Mouse (Mus musculus) lung, embryonic 14.5 days (tissue): ENCODE measurements around the gene Nr3c2. TPM values are rescaled to one million over a fixed set of nuclear protein-coding genes. Genes with fewer than 3 reads are reported as not detected.

Experiments used
- ATAC-seq: fragments of 200-750 bp; cut with Nextera tagmentation; 2 replicates; pipeline ENCODE4 v1.8.0; 2017; ENCODE audit warnings: mild to moderate bottlenecking, moderate TSS enrichment, moderate library complexity; ENCODE audit not compliant: insufficient read depth
- DNase-seq: peaks from one replicate; pipeline ENCODE4 v3.0.0-alpha.2; 2015
- H3K27ac ChIP-seq: fragments of 300-500 bp; sonication (generic); 2 replicates; pipeline ENCODE4 v1.5.1; 2014; ENCODE audit warnings: low read depth, mild to moderate bottlenecking, moderate library complexity
- H3K27me3 ChIP-seq: fragments of 300-500 bp; sonication (generic); 2 replicates; pipeline ENCODE4 v1.6.1; 2014; ENCODE audit warnings: low read length, control low read depth; ENCODE audit not compliant: insufficient read depth
- H3K36me3 ChIP-seq: fragments of 300-500 bp; sonication (generic); 2 replicates; pipeline ENCODE4 v1.6.1; 2014; ENCODE audit warnings: control low read depth; ENCODE audit not compliant: insufficient read depth
- H3K4me1 ChIP-seq: fragments of 300-500 bp; sonication (generic); 2 replicates; pipeline ENCODE4 v1.6.1; 2014; ENCODE audit warnings: antibody characterized with exemption, control low read depth; ENCODE audit not compliant: insufficient read depth
- H3K4me2 ChIP-seq: fragments of 300-500 bp; sonication (generic); 2 replicates; pipeline ENCODE4 v1.6.1; 2014; ENCODE audit warnings: mild to moderate bottlenecking
- H3K4me3 ChIP-seq: fragments of 300-500 bp; sonication (generic); 2 replicates; pipeline ENCODE4 v1.5.1; 2014; ENCODE audit warnings: low read depth, low read length
- H3K9ac ChIP-seq: fragments of 300-500 bp; sonication (generic); 2 replicates; pipeline ENCODE4 v1.6.1; 2014
- H3K9me3 ChIP-seq: fragments of 300-500 bp; sonication (generic); 2 replicates; pipeline ENCODE4 v1.6.1; 2016; ENCODE audit warnings: low read depth, low read length, control low read depth
- CTCF ChIP-seq: IDR thresholded peaks from 2 replicates; pipeline ENCODE4 v1.5.1; 2016; ENCODE audit warnings: antibody characterized with exemption, low read depth
- WGBS: fragments of 180-500 bp; shearing (Covaris S2); extraction: QIAGEN DNeasy Blood & Tissue Kit; methylation state at CpG from one replicate; pipeline ENCODE4 v1.1.7; 2014; 5-methylcytosine and 5-hydroxymethylcytosine counted together
- polyA plus RNA-seq: library from polyadenylated mRNA; unstranded; fragments of >200 nt; fragmentation: Nextera tagmentation; extraction: Ambion mirVana; gene quantifications from 2 replicates; pipeline ENCODE4 v1.2.1, GENCODE M21; 2014

The Nr3c2 gene
- polyA plus RNA-seq, 1 experiment from 2014 or later: 4.1 TPM

- Histone ChIP-seq H3K9me3 (no peaks in the 10 kb centered on the region), H3K9ac (no peak overlapping the region), H3K4me2 (no peak overlapping the region), H3K36me3 (no peaks in the 10 kb centered on the region), H3K4me3 (no peak overlapping the region), H3K4me1 (no peaks in the 10 kb centered on the region), H3K27me3 (no peaks in the 10 kb centered on the region), H3K27ac (no peak overlapping the region)
- no peak for TF ChIP-seq CTCF
- WGBS: 80% methylated on average over 2 of the region's 2 CpGs
- ATAC-seq: no peak
- no peak for DNase-seq
These were observed 213.5 kb downstream of the Nr3c2 start for GRCm38 (mm10) chr8:77112719-77113118.

- Histone ChIP-seq H3K36me3 (no peaks in the 10 kb centered on the region), H3K9ac (no peak overlapping the region), H3K4me2 (no peak overlapping the region), H3K27me3 (no peaks in the 10 kb centered on the region), H3K9me3 (no peaks in the 10 kb centered on the region), H3K27ac (no peak overlapping the region), H3K4me3 (no peak overlapping the region), H3K4me1 (no peaks in the 10 kb centered on the region)
- ATAC-seq (no peak), DNase-seq (no peak)
- no peak for TF ChIP-seq CTCF
- 86% methylated on average over 10 of the region's 10 CpGs for WGBS
These were observed 215.5 kb downstream of the Nr3c2 start for GRCm38 (mm10) chr8:77114769-77115168.

GRCm38 (mm10) chr8:77116419-77117079 is 217.3 kb downstream of the Nr3c2 start:
- peaks cover 6% of the 10 kb centered on the region; the same call in 1 of the 2 replicates for H3K4me1 ChIP-seq
- H3K4me2 ChIP-seq: no peak overlapping the region
- WGBS: 46% methylated on average over 7 of the region's 7 CpGs
- no peaks in the 10 kb centered on the region for H3K27me3 ChIP-seq
- no peak overlapping the region for H3K27ac ChIP-seq
- H3K36me3 ChIP-seq: no peaks in the 10 kb centered on the region
- TF ChIP-seq CTCF: no peak
- H3K9ac ChIP-seq: no peak overlapping the region
- DNase-seq (no peak), ATAC-seq (no peak)
- H3K4me3 ChIP-seq: no peak overlapping the region
- no peaks in the 10 kb centered on the region for H3K9me3 ChIP-seq

- 37% methylated on average over 10 of the region's 10 CpGs for WGBS
- Histone ChIP-seq H3K9ac (no peak overlapping the region), H3K27me3 (no peaks in the 10 kb centered on the region), H3K36me3 (no peaks in the 10 kb centered on the region), H3K9me3 (no peaks in the 10 kb centered on the region), H3K4me1 (peaks cover 8% of the 10 kb centered on the region; the same call in 1 of the 2 replicates), H3K27ac (no peak overlapping the region), H3K4me3 (no peak overlapping the region), H3K4me2 (no peak overlapping the region)
- no peak for TF ChIP-seq CTCF
- no peak for ATAC-seq
- DNase-seq: peak; percentile 8
These were observed 221.7 kb downstream of the Nr3c2 start for GRCm38 (mm10) chr8:77120810-77121570.

- ATAC-seq: no peak; the same call in 1 of the 2 replicates
- Histone ChIP-seq H3K4me1 (peaks cover 8% of the 10 kb centered on the region; the same call in 1 of the 2 replicates), H3K27me3 (no peaks in the 10 kb centered on the region), H3K4me3 (no peak overlapping the region), H3K9ac (no peak overlapping the region), H3K9me3 (no peaks in the 10 kb centered on the region), H3K36me3 (no peaks in the 10 kb centered on the region), H3K27ac (no peak overlapping the region), H3K4me2 (no peak overlapping the region)
- TF ChIP-seq CTCF: no peak
- no peak for DNase-seq
- 22% methylated on average over 1 of the region's 1 CpGs for WGBS
These were observed 222.3 kb downstream of the Nr3c2 start for GRCm38 (mm10) chr8:77121571-77121890.

- ATAC-seq (peak; percentile 75; the same call in 1 of the 2 replicates), DNase-seq (peak; percentile 74)
- Histone ChIP-seq H3K4me2 (no peak overlapping the region), H3K27me3 (no peaks in the 10 kb centered on the region), H3K36me3 (no peaks in the 10 kb centered on the region), H3K4me1 (peaks cover 8% of the 10 kb centered on the region; the same call in 1 of the 2 replicates), H3K4me3 (no peak overlapping the region), H3K9ac (no peak overlapping the region), H3K27ac (no peak overlapping the region), H3K9me3 (no peaks in the 10 kb centered on the region)
- WGBS: 22% methylated on average over 5 of the region's 5 CpGs
- TF ChIP-seq CTCF: no peak
These were observed 223.1 kb downstream of the Nr3c2 start for GRCm38 (mm10) chr8:77122300-77122699.

- H3K4me1 ChIP-seq: peaks cover 7% of the 10 kb centered on the region; the same call in 1 of the 2 replicates
- no peaks in the 10 kb centered on the region for H3K36me3 ChIP-seq
- no peak for ATAC-seq
- no peak for TF ChIP-seq CTCF
- no peak overlapping the region for H3K27ac ChIP-seq
- no peaks in the 10 kb centered on the region for H3K9me3 ChIP-seq
- 86% methylated on average over 7 of the region's 7 CpGs for WGBS
- H3K4me2 ChIP-seq: no peak overlapping the region
- H3K9ac ChIP-seq: no peak overlapping the region
- no peaks in the 10 kb centered on the region for H3K27me3 ChIP-seq
- DNase-seq: no peak
- H3K4me3 ChIP-seq: no peak overlapping the region
These were observed 226.5 kb downstream of the Nr3c2 start for GRCm38 (mm10) chr8:77125777-77126176.
